Mouse (Mus musculus) lung, postnatal 36 days (tissue): Measurements from ENCODE around the gene Mgam.
"Not testable (repeated sequence)": the region's sequence is repeated elsewhere in the genome, so short reads cannot be mapped to it uniquely, and the experiment has no call there.

Experiments
- DNase-seq: peaks from one replicate; pipeline ENCODE4 v3.0.0; 2022; ENCODE audit warnings: mixed read lengths

Gene Mgam

GRCm38 (mm10) chr6:40628406-40629000, at the start of gene Mgam:
Gene Mgam (plus strand): TSS chr6:40628831.
- DNase-seq, result no peak

- DNase-seq, result no peak
These were observed 44.3 kb upstream of the Mgam start for GRCm38 (mm10) chr6:40584336-40584735.

GRCm38 (mm10) chr6:40585645-40586044, 43.0 kb upstream of the Mgam start, which contains the start of gene Clec5a:
Gene Clec5a (minus strand): TSS chr6:40585821.
- no peak for DNase-seq

GRCm38 (mm10) chr6:40588346-40588745, 40.3 kb upstream of the Mgam start:
- no peak for DNase-seq

DNA sequence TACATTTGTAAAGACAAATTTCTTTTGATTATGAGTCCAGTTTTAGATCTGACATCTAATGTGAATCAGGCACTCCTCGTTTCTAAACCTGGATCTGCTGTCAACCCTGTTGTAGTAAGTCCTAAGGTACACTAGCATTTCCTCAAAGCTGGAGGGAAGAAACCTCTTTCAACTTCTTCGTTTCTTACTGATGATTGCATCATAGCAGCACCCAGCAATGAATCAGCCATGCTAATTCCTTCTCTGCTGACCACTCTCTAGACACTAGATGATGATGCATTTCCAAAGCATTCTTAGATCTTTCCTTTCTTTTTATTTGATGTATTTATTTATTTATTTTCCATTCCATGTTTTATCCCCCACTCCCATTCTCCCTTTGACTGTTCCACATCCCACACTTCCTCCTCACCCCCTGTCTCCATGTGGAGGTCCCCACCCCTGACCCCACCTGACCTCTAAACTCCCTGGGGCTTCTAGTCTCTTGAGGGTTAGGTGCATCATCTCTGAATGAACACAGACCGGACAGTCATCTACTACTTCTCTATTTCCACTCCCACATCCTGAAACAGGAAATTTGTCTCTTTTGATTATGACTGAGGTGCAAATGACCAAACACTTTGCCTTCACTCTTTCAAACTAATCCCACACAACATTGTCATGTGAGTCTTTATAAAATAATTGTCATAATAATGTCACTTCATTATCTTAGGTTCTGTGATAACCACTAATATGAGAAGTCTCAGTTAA, 33.7 kb upstream of the Mgam start:
- DNase-seq, result no peak

- DNase-seq, result not testable (repeated sequence)
These were observed 30.1 kb upstream of the Mgam start for GRCm38 (mm10) chr6:40598546-40598945.

DNA sequence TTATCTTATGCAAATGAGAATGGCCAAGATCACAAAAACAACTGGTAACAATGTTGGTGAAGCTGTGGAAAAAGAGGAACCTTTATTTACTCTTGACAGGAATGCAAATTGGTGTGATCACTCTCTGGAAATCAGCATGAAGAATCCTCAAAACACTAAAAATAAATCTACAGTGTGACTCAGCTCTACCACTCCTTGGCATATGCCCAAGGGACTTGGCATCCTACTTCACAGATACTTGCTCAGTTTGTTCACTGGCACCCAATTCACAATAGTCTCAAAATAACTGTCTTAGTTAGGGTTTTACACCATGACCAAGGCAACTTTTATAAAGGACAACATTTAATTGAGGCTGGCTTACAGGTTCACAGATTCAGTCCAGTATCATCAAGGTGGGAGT, 21.2 kb upstream of the Mgam start:
- DNase-seq, result no peak

- DNase-seq, result no peak
These were observed 18.4 kb upstream of the Mgam start for GRCm38 (mm10) chr6:40610244-40610643.

- DNase-seq, result no peak
These were observed 15.3 kb upstream of the Mgam start, which contains the start of gene Tas2r138 for GRCm38 (mm10) chr6:40613260-40613852. Gene Tas2r138 (minus strand): TSS chr6:40613310.

DNA sequence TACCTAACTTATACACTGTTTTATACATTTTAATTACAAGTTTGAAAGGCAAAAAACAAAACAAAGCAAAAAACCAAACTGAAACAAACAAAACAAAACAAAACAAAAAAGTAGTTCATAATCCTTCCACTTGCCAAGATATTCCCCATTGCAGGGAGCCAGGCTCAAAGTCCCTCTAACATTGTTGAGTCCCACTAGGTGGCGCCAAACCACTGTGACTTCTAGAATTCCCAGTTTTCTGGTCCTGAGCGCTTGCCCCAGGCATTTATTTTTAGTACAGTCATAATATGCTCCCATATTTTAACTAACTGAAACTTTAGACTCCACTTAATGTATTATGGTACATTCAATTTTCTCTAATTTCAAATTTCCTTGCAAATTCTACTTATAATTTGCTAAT, 10.7 kb upstream of the Mgam start:
- DNase-seq, result peak; percentile 58

DNA sequence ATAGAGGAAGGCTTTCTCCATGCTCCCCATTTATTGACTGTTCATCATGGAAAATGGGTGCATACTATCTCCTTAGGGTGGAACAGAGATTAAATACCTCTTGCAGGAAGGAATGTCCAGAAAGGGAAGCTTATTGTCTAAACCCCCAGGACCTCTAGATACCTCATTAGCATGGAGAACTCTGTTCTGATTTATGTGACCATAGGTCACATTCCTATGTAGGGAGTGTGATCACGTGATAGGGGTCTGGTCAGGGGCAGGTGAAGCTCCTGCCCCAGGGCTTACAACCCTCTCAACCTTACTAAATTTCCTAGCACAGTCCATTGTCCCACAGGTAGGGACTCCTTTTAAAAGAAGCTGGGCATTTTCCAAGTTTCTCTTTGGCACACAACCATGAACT, 2.5 kb upstream of the Mgam start:
- DNase-seq, result no peak

DNA sequence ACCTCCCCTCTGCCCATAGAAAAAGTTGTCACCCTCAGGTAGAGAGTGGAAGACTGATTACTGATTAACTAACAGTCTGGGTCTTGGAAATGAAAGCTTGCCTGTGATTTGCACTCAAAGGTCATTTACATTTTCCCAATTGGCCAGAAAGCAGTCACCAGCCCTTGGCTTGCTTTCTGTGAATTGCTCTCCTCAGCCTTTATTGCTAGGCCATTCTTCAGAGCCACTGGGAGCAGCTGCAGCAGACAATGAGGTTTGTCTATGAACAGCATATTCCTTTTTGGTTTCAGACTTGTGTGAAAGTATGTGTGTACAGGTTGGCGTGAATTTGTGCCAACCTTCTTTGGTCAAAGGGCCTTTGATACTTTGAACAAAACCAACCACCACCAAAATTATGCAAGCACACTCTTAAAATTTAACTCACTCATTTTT, 6.0 kb downstream of the Mgam start:
- no peak for DNase-seq

DNA sequence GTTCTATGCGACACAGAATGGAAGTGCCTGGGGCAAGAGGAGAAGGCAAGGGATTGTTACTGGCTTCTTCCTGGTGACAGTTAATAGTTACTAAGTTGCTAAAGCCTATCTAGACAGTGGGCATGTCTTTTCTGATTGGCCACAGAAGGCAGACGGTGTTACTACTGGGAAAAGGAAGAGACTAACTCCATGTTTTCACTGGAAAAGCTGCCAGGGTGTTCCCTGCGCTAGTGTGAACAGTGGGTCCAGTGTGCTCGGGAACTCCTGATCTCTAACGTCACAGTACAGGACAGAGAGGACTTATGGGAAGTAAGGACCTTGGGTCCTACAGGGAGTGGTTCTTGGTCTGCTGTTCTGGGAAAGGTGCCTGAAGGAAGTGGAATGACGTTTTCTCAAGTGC, 6.9 kb downstream of the Mgam start:
- no peak for DNase-seq

GRCm38 (mm10) chr6:40637755-40638154, 9.1 kb downstream of the Mgam start:
- DNase-seq, result no peak

GRCm38 (mm10) chr6:40640710-40641538, 12.3 kb downstream of the Mgam start:
- no peak for DNase-seq

DNA sequence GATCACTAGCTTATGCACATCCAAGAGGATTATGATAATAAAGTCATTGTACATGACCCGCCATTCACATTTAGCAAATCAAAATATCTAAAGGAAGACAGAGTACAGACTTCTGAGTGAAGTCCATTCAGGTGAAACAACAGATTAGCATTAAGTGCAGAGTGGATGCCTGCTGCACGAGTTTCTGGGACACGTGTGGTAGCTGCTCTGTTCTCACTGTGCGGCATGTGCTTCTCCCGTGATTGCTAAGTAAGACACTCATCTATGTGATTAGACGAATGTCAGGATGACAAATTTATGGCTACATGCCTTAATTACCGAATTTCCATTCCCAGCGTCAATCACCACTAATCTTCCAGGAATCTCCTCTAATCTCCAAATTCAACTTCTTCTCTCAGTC, 17.1 kb downstream of the Mgam start:
- DNase-seq, result no peak

DNA sequence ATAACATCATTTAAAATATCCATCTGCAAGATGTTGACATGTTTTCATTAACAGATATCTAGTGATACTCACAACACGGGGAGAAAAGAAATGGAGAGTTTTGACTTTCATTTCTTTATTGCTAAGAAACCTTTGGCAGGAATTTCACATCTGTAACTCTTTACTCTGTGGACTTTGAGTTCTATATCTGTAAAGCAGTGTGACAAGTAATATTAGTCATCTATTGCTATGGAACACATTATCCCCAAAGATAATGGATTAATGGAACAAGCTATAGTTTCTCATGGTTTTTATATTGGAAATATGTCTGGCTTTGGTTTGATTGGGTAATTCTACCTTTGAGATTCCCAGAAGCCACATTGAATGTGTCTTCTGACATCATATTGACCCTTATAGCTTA, 22.3 kb downstream of the Mgam start:
- no peak for DNase-seq

DNA sequence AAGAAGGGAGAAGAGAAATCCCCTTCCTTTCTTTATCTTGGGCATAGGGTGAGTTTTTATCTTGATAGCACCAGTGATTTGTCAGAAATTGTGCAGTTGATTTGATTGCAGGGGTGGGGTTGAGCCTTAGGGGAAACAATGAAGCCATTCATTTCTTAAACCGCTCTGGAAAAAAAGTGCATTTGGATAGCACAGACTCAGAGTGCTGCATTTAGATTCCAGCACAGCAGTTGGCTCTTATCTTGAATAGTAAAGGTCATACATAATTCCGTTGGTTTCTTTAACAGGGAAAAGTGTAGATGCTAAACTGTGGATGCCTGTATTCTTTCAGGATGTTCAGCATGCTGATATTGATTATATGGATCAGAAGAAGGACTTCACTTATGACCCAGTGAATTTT, 32.3 kb downstream of the Mgam start:
- no peak for DNase-seq

DNA sequence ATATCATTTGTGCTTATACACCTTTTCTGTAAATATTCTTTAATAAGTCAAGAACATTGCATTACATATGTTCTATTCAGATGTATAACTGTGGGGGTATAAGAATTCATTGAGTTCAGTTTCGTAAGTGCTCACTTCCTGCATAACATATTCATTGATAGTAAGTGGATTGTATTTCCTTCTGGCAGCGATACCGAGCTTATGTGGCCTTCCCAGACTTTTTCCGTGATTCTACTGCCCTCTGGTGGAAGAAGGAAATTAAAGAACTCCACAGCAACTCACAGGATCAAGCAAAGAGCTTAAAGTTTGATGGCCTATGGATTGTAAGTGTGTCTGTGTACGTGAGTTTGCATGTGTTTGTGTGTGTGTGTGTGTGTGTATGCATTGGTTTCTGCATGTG, 60.5 kb downstream of the Mgam start:
- peak; percentile 65 for DNase-seq

GRCm38 (mm10) chr6:40692007-40692406, 63.4 kb downstream of the Mgam start:
- not testable (repeated sequence) for DNase-seq

GRCm38 (mm10) chr6:40713494-40713893, 84.9 kb downstream of the Mgam start:
- DNase-seq, result not testable (repeated sequence)

- no peak for DNase-seq
These were observed 87.1 kb downstream of the Mgam start for GRCm38 (mm10) chr6:40715705-40716104.

DNA sequence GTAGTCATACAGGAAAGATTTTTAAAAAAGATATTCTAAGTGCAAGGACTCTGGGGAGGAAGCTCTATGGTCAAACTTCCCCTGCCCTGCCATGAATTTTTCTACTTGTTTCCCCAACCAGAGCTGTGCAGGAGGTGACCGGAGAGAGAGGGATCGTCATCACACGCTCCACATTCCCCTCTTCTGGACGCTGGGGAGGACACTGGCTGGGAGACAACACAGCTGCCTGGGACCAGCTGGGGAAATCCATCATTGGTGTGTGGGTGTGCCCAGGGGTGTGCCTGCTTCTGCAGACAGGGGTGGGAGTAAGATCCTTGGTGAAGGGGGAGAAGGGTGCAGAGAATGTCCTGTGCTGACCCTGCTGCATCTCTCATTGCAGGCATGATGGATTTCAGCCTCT, 99.9 kb downstream of the Mgam start:
- not testable (repeated sequence) for DNase-seq
